Mouse (Mus musculus): ENCODE measurements at regions not wholly inside any gene's neighbourhood (a gene's known extent, or its start where the extent isn't known, plus 50 kb on each side); places are given as distances from the start of the nearest gene placed in this dataset.

DNA sequence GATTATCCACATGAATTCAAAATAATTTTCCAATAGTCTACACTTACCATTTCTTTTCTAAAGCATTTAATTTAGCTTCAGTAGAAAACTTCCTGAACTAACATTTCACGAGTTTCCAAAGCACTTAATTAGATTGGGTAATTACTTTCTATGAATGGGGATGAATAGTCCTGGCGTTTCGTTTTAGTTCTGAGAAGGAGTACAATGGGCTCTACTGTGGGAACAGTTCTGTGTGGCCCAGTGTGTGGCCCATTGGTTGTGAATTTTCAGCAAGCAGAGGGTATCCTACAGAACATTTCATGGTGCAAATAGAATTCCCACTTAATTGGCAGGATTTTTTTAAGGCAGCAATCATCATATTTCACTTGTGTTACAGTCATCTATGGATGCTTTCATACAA is 95.5 kb downstream of the 1700017N19Rik start:
- no peak for DNase-seq (ENCODE audit: low spot score)

DNA sequence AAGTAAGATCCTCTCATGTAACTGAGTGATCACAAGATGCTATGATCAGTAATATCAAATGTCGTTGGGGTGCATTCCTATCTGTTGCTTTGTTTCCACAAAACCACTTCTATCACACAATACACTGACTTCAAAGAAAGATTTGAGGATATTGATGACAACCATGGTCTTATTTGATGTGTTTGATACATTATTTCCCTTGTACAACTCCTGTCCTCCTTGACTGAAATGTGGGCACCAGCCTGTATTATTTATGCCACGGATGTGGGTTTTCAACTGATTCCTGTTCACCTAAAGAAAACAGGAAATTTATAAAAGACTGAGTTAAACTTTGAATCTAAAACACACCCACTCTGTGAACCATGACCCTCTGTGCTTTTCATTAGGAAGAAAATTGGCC is 105.7 kb downstream of the 1700017N19Rik start:
- DNase-seq (ENCODE audit: low spot score), result no peak

DNA sequence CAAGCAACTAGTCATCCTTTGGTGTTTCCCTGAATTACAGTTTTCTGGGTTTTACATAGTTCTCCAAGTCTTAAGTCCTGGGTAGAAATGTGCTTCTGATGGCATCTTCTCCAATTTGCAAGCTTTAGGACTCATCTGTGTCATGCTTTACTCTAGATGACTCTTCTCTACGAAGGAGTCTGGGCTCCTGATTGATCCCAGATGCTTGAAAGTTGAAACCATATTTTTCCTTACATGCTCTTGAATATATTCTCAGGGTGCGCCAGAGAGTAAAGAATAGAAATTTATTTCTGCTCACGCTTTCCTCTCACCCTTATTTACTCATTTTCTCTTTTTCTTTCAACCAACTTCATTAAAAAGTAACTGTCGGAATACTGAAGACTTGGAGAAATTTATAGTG is 108.9 kb downstream of the 1700017N19Rik start:
- DNase-seq (ENCODE audit: low spot score), result no peak

DNA sequence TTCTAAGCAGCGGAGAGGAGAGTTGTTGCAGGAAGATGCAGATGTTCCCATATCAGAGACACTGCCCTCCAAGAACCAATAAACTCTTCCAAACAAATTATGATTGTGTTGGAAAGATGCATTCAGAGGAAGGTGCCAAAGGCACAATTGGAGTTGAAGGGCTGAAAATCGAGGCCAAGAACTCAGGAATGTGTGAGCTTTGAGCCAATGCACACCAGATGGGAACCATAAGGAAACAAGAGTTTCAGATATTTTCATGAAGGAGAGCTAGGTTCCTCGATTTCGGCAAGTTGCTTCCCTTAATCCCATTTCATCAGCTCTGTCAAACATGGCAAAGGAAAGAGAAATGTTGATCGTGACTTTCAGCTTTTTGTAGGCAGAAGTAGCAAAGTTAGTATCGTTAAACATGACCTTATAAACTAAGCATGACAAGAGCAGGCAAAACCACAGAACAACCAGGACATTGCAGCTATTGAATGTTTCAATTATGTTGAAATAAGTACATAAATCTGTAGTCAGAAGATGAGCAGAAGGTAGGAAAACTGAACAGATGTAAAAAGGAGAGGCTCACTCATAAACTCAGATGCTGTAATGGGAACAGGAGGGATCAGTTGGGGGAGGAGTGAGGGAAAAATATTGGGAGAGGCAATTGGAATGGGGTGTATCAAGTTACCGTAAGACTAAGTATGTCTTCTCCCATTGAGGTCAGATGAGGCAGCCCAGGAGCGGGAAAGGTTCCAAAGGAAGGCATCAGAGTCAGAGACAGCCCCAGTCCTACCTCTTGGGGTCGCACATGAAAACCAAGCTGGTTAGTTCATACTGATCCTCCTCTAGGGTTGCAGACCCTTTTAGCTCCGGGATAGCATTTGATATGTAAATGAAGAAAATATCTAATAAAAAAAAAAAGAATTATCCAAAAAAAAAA is 110.3 kb downstream of the 1700017N19Rik start:
- no peak for DNase-seq (ENCODE audit: low spot score)

DNA sequence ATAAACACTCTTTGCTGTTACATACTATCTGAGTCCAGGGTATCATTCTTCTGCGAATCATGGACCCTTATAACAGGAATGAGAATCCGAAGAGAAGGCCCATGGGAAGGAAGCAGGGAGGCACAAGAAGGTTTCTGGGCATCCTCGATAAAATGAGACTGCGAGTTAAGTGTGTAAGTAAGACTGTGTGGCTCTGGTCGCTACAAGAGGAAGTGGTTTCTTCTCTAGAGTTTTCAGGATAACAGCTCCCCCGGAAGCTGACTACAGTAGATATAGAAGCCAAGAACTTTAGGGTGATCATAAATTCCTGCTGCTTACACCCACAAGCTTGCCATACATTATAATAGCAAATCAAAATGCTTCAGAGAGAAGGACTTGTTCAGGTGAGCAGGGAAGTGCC is 111.7 kb downstream of the 1700017N19Rik start:
- no peak for DNase-seq (ENCODE audit: low spot score)

DNA sequence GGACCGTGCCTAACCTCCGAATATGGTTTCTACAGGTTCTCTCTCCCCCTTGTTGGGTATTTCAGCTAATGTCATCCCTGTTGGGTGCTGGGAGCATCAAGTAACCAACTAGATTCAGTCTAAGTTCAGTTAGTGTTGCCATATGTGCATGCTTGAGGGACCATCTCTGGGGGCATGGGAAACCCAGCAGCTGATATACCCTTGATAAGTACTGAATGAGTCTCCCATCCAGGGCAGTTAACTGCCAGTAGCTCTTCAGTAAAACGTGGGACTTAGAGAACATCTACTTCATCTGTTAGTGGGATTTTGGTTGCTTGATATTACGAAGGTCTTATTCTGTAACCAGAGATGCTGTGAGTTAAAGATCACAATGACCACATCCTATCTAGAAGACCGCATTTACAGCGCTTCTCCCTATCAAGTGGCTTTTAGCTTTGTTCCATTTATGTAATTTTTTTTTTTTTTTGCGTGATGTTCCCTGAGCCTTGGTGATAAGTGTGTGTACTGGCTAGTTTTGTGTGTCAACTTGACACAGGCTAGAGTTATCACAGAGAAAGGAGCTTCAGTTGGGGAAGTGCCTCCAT is 125.9 kb downstream of the 1700017N19Rik start:
- no peak for DNase-seq (ENCODE audit: low spot score)

DNA sequence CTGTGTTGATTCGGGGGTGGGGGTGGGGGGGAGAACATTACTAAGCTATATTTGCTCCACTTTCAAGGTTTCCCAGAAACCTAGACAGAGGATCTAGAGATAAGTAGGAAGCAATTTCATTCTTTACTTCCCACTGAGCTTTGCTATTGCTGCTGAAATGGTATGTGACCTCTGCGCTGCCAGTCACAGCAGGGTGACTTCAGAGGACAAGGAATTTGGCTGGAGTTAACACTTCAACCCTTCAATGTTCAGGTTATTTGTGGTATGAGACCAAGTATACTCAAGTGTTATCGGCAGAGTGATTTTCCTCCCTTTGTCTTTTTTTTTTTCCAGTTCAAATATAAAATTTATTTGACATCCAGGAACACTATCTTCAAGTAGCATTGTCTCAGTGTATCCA is 128.3 kb downstream of the 1700017N19Rik start:
- DNase-seq (ENCODE audit: low spot score), result no peak

DNA sequence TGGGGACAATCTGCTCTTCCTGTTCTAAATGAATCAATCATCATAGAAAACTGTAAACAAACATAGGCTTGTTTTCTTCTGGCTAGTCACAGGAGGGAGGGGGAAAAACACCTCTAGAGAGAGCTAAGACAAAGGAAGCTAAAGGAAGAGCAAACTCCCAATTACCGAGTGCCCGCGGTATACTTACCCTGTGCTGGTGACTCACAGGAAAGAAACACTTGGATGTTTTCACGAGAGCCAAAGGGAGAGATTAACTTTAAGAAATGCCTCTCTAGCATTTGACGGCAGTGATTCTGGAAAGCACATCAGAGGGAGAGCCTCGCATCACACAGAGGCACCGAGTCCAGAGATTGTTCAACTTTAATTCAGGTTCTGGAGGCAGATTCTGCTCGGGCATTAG is 151.0 kb downstream of the 1700017N19Rik start:
- DNase-seq (ENCODE audit: low spot score), result no peak

DNA sequence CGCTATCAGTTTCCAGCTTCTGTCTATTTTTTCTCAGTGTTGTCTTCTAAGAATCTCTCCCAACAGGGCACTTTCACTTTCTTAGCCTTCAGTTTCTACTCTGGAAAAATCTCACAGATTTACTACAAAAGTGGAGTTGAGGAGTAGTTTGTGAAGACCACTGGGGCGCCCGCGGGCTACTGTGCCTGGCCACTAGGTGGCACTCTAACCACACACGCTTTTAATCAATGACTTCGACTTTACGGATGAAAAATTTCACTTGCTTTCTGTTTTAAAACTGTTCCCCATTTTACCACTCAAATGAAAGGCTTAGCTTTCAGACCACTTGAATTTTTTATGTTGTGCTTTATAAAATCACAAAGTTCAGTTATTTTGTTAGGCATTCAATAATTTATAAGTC is 151.8 kb downstream of the 1700017N19Rik start:
- DNase-seq (ENCODE audit: low spot score), result peak; percentile 1

DNA sequence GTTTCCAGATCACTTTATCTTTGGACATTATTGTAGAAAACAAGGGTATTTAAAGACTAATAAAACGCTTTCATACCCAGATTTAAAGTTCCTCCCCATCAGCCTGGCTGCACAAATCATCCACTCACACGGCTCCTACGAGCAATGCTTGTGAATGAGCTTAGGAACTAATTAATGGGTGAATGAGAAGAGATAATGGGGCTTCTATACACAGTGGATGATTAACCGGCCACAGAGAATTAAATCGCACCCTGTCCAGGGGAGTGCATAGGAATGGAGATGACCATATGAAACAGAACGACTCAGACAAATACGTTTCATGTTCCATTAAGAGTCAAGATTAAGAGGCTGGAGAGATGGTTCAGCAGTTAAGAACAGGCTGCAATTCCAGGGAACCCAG is 155.9 kb downstream of the 1700017N19Rik start:
- no peak for DNase-seq (ENCODE audit: low spot score)

DNA sequence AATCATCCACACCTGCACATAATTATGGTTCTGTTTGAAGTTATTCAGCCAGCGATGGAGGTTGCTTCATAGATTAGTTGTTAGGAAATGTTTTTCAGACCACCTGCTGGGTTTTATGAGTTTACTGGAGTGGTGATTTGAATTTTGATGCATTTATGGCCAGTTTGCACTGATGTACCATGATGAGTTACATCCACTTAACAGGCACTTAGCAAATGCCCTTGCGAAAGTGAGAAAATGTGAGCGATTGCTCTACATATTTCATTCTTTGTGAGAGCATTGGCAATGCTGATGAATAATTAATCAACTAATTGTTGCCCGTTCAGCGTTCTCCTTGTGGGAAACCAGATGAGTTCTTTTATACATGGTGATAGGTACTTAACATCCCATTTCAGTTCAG is 164.7 kb downstream of the 1700017N19Rik start:
- DNase-seq (ENCODE audit: low spot score), result no peak

DNA sequence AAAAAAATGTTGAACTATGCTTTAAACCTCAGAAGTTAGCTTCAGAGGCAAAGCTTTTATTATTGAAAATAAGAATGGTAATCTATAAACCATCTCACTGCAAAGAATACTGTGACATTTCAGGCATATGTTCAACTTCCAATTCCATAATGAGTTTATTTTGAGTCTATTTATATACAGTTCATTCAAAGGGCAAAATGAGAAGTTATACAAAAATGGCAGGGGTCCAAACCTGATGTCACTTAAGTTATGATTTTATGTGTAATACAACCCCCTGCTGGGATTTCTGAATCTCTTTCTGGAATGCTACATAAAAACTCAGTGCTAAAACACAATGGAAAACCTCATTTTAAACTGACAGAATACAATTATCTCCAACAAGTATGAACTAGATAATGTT is 184.0 kb downstream of the 1700017N19Rik start:
- DNase-seq (ENCODE audit: low spot score), result no peak

DNA sequence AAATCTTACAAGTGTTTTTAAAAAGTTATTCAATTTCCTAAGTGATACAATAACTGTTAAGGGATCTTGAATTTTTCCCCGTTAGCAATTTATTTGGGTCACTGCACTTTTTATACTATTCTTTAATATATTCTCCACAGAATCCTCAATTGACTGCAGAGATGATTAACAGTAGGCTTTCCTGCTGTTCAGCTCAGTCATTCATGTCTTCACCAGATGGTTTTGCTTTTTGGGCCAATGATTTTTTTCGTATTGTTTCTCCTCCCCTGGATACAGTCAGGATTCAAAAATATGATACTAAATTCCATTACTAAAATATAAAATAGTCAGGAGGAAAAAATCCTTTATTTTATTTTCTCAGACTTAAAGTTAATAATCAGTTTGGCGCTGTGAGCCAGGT is 201.9 kb downstream of the 1700017N19Rik start:
- DNase-seq (ENCODE audit: low spot score), result no peak

DNA sequence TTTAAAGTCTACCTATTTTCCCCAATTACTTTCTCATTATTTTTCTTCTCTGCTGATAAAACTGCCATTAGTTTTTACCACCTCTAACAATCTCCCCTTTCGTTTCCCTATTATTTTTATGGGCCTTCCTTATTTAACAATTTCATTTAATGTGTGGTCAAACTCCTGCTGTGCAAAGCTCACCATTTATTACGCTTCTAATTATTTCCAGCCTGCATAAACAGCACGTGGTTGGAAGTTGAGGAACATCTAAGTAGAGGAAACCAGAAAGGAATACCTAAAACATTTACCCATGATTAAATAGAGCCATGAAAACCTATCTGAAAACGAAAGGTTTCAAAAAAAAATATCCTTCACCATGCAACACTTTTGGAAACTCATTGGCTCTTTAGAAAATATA is 202.3 kb downstream of the 1700017N19Rik start:
- DNase-seq (ENCODE audit: low spot score), result no peak

DNA sequence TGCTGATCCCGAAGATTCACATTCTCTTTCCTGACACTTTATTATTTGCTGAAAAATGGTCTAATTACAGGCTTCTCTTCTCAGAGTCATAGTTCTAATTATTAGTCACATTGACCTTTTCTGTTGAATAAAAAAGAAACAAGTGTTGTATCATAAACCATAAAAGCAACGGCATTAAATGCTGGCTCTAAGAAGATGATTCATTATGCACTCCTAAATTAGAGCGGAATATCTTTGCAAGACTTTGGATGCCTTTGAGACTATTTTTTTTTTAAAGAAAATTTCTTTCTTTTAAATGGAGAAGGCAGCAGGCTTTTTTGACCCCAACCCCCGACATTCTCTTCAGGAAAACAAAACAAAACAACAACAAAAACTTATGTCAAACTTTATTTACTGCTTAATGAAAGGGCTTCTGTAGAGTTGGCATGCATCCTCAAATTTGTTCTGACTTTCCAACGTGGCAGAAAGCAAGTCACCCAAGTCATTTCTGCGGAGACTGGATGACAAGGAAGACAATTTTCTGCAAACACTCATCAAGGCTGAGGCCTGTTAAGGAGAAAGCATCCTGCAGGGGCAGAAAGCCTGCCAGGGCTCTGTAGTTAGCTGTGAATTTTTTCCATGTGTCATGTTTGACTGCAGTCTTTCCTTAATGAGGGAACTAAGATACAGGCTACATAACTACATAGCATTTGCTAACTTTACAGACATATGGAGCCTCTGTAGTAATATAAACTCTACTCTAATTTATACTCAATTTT is 205.1 kb downstream of the 1700017N19Rik start:
- no peak for DNase-seq (ENCODE audit: low spot score)

DNA sequence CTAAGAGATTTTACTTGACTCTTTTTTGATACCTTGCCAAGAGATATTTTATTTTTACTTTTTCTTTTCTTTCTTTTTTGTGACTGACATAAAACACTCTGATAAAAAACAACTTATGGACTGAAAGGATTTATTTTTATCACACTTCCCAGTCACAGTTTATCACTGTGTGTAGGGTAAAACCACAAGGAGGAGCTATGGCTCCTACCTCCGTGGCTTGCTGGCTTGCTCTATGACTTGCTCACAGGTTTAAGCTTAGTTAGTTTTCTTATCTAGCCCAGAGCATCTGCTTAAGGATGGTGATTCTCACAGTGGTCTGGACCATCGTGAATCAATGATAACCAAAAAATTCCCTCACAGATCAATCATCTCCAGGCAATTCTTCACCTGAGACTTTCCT is 221.4 kb downstream of the 1700017N19Rik start:
- DNase-seq (ENCODE audit: low spot score), result no peak

DNA sequence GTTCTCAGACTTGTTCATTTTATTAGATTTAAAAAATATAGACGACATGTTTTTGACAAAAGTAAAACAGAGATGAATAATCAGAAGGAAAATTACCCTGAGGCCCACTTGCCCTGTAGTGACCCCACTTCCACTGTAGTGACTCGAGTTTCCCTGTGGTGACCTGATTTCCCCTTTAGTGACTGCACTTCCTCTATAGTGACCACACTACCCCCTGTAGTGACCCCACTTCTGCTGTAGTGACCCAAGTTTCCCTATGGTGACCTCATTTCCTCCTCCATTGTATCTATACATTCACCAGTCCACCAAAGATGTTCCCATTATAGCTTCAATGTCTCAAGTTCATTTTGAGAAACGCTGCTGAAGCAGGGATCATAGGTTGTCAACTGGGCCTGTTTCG is 244.5 kb downstream of the 1700017N19Rik start:
- no peak for DNase-seq (ENCODE audit: low spot score)

DNA sequence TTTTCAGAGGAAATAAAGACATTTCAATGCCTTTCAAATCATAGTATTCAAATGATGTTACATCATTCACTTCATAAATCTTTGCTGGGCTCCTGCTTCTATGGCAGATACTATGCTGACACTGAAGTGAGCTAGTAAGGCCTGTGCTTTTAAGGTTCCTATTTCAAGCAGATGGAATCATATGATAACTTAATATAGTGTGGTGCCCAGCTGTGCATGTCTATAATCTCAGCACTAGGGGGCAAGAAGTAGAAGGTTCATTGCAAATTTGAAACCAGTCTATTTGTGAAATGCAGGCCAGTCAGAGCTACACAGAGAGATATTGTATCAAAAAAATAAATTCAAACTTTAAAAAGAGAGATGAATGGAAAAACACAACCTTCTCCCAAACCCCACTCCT is 262.9 kb downstream of the 1700017N19Rik start:
- DNase-seq (ENCODE audit: low spot score), result no peak

DNA sequence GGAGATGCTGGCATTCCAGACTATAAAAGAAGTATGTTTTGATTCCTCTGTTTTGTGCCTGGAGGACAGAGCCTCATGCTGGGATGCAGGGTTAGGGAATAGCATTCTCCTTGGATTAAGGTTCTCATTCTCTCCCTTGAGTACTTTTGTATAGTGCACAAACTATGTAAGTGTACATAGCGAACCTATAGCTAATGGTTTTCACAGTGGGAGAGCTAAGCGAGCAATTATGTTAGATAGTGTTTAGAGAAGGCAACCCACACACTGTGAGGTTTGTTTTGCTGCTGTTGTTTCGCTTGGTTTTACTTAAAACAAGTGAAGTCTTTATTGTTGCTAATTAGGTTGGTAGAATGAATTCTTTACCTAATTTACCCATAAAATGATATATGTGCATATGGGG is 266.2 kb downstream of the 1700017N19Rik start:
- DNase-seq (ENCODE audit: low spot score), result no peak

DNA sequence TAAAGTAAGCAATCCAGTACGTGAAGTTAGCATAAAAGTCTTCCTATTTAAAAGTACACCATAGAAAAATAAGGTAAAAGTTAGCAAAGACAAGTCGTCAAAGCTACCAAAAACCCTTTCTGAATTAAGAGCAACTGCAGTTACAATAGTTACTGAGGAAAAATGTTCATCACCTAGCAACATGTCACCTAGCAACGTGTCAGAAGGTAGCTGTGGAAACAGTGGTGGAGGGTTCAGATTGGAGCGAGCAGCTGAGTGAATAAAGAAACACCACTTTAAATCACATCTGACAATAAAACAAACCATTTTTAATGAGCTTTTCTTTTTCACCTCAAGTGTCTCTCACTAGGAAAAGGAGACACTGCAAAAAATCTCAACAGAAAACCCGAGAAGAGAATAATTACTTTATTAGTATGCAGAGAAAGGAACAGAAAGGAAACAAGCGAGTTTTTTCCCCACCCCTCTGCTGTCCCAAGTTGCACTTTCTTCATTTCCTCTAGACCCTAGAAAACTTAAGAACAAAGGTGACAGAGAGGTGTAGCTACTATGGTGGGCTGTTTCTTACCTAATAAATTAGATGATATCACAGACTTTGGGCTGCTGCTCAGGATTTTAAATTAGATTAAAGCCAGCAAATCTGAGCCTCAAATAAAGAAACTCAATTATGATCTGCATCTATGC is 275.4 kb downstream of the 1700017N19Rik start:
- no peak for DNase-seq (ENCODE audit: low spot score)

DNA sequence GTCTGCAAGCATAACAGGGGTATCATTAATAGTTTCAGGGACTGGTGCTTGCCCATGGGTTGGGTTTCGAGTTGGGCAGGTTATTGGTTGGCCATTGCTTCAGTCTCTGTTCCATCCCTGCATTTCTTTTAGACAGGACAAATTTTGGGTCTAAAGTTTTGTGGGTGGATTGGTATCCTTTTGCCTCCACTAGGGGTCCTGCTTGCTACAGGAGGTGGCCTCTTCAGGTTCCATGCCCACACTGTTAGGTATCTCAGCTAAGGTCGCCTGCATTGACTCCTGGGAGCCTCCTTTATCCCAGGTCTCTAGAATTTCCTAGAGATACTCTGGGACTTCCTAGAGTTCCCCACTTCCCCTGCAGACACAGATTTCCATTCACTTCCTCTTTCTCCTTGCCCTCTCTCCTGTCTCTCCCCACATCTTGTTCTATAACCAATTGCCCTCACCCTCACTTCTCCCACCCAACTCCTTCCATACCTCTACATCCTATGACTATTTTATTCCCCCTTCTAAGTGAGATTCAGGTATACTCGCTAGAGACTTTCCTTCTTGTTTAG is 278.2 kb downstream of the 1700017N19Rik start:
- no peak for DNase-seq (ENCODE audit: low spot score)

DNA sequence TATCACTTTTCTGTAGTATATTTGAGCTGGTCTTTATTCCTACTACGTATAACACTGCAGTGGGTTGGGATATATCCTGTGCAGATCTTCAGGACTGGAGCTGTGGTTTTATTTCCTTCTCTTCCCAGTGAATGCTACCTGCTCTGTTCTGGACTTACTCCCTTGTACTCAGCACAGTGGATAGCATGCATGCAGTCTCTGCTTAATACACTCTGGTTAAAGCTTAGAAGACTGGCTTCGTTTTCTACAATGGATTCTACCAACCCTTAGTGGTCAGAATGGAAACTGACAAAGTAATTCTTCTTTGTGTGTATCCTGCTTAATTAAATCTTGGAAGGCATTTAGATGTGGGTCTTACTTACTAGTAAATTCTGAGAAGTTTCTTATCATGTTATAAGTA is 292.3 kb downstream of the 1700017N19Rik start:
- no peak for DNase-seq (ENCODE audit: low spot score)
